Comparison of ENCODE assay signal across 8 mouse cellular contexts in the genomic region with DNA sequence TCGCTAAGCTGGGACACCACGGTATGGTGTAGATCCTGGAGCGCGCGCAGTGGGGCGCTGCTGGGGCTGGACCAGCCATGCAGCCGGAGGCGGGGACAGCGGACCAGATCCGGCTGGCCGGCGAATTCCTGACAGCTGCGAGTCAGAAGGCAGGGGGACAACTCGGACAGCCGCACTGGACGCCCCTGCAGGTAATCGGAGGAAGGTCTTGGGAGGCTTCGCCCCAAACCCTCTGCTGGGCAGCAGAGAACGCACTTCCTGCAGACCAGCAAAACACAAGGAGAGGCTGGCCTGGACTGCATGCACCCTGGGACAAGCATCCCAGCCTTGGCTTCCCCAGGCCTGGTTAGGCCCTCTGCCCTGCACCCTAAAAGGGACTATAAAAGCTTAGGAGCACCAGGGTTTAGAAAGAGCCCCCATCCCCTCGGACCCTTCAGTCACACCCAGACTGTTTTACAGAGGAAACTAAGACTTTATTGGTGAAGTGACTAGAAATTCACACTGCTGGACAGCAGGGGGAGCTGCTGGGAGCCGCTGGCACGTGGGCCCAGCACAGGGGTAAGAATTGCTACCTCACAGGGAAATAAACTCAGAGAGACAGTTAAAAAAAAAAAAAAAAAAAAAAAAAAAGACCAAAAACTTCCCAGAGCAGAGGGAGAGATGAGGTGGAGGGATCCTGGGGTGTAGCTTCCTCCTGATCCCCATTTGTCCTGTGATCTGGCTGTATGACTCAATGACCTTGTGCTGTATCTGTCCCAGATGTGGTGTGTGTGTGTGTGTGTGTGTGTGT. TPM values are rescaled to one million over a fixed set of nuclear protein-coding genes. Genes with fewer than 3 reads are reported as not detected.
A peak's percentile ranks its signal among the peaks of the same experiment; 100 is the strongest.
DNase-seq lines count a peak whose midpoint lies in the region; ATAC-seq and TF ChIP-seq lines count a peak whose summit lies in the region.

TSS of gene Cracr2a (plus strand) at position 108 of the 790 bp plus-strand sequence.

- TF ChIP-seq POLR2A in small intestine, adult 2 months (IDR thresholded peaks at IDR 0.05; ENCODE audit: low read depth, low read length), result peak; percentile 24; the same call in 1 of the 2 replicates

- H3K27me3 ChIP-seq in embryonic facial prominence, embryonic 12.5 days, result no peaks in the 10 kb centered on the region
- no peaks in the 10 kb centered on the region for H3K27me3 ChIP-seq in intestine, postnatal 0 days (replicated peaks; ENCODE audit: control insufficient read depth, insufficient read depth, low read length)
- no peaks in the 10 kb centered on the region for H3K27me3 ChIP-seq in limb, embryonic 11.5 days (ENCODE audit: control insufficient read depth, insufficient read depth, low read length)
- H3K27me3 ChIP-seq in midbrain, embryonic 12.5 days, result peaks cover 4% of the 10 kb centered on the region
- H3K27me3 ChIP-seq in small intestine, adult 2 months (ENCODE audit: control insufficient read depth, insufficient read depth, low read length), result no peaks in the 10 kb centered on the region

- peaks cover 11% of the 10 kb centered on the region; the same call in 1 of the 2 replicates for H3K4me1 ChIP-seq in embryonic facial prominence, embryonic 12.5 days
- H3K4me1 ChIP-seq in intestine, postnatal 0 days (replicated peaks; ENCODE audit: control insufficient read depth, insufficient read depth, low read length), result no peaks in the 10 kb centered on the region
- 0 out of 2 replicates have a peak, but pooled peaks cover 2% of the 10 kb centered on the region for H3K4me1 ChIP-seq in limb, embryonic 11.5 days (ENCODE audit: control insufficient read depth, insufficient read depth, low read length)
- peaks cover 7% of the 10 kb centered on the region; the same call in 1 of the 2 replicates for H3K4me1 ChIP-seq in midbrain, embryonic 12.5 days
- H3K4me1 ChIP-seq in small intestine, adult 2 months (ENCODE audit: control insufficient read depth, insufficient read depth, insufficient read length, low read length), result peaks cover 13% of the 10 kb centered on the region

- H3K9ac ChIP-seq in embryonic facial prominence, embryonic 12.5 days, result peak within 1 kb of the TSS; percentile 60
- H3K9ac ChIP-seq in intestine, postnatal 0 days (ENCODE audit: low read depth, low read length), result peak within 1 kb of the TSS; percentile 45
- H3K9ac ChIP-seq in limb, embryonic 11.5 days (ENCODE audit: low read length), result peak within 1 kb of the TSS; percentile 38
- peak within 1 kb of the TSS; percentile 47 for H3K9ac ChIP-seq in midbrain, embryonic 12.5 days (replicated peaks)

- H3K4me2 ChIP-seq in embryonic facial prominence, embryonic 12.5 days (replicated peaks), result peak within 1 kb of the TSS; percentile 85
- H3K4me2 ChIP-seq in intestine, postnatal 0 days (replicated peaks; ENCODE audit: low read depth), result peak within 1 kb of the TSS; percentile 96
- peak within 1 kb of the TSS; percentile 75 for H3K4me2 ChIP-seq in limb, embryonic 11.5 days (ENCODE audit: low read depth, severe bottlenecking)
- peak within 1 kb of the TSS; percentile 84 for H3K4me2 ChIP-seq in midbrain, embryonic 12.5 days (replicated peaks)

- under 1% methylated on average over 22 of the region's 22 CpGs for WGBS in embryonic facial prominence, embryonic 12.5 days
- 1% methylated on average over 22 of the region's 22 CpGs for WGBS in intestine, postnatal 0 days
- WGBS in limb, embryonic 11.5 days, result 1% methylated on average over 22 of the region's 22 CpGs
- WGBS in midbrain, embryonic 12.5 days, result 1% methylated on average over 22 of the region's 22 CpGs
- WGBS in small intestine, adult 2 months, result under 1% methylated on average over 22 of the region's 22 CpGs

- peak; percentile 85 for ATAC-seq in embryonic facial prominence, embryonic 12.5 days (ENCODE audit: insufficient number of reproducible peaks, insufficient read depth, low FRiP score, low TSS enrichment)
- peak; percentile 94 for ATAC-seq in intestine, postnatal 0 days
- peak; percentile 79 for ATAC-seq in limb, embryonic 11.5 days (ENCODE audit: insufficient number of reproducible peaks, low FRiP score, low TSS enrichment, low read depth)
- peak; percentile 90 for ATAC-seq in midbrain, embryonic 12.5 days (ENCODE audit: low FRiP score, low read depth)

- TF ChIP-seq CTCF in intestine, postnatal 0 days (IDR thresholded peaks at IDR 0.05; ENCODE audit: low read depth), result peak; percentile 80
- TF ChIP-seq CTCF in small intestine, adult 2 months (IDR thresholded peaks at IDR 0.05; ENCODE audit: extremely low read depth, insufficient read length, insufficient replicate concordance, low read depth, low read length), result peak; percentile 88; the same call in 1 of the 2 replicates

- no peaks in the 10 kb centered on the region for H3K9me3 ChIP-seq in embryonic facial prominence, embryonic 12.5 days
- no peaks in the 10 kb centered on the region for H3K9me3 ChIP-seq in intestine, postnatal 0 days (ENCODE audit: control insufficient read depth)
- no peaks in the 10 kb centered on the region for H3K9me3 ChIP-seq in limb, embryonic 11.5 days (ENCODE audit: control insufficient read depth, low read length)
- H3K9me3 ChIP-seq in midbrain, embryonic 12.5 days, result no peaks in the 10 kb centered on the region

- peak within 1 kb of the TSS; percentile 49 for H3K4me3 ChIP-seq in embryonic facial prominence, embryonic 12.5 days
- peak within 1 kb of the TSS; percentile 54 for H3K4me3 ChIP-seq in intestine, postnatal 0 days (ENCODE audit: low read depth, low read length)
- peak within 1 kb of the TSS; percentile 40 for H3K4me3 ChIP-seq in limb, embryonic 11.5 days (ENCODE audit: low read depth, low read length)
- peak within 1 kb of the TSS; percentile 52 for H3K4me3 ChIP-seq in midbrain, embryonic 12.5 days
- peak within 1 kb of the TSS; percentile 69 for H3K4me3 ChIP-seq in small intestine, adult 2 months (ENCODE audit: low read depth, low read length)

- peak; percentile 86 for DNase-seq in 3134 (ENCODE audit: extremely low read depth, insufficient read length, low spot score)
- DNase-seq in adrenal gland, postnatal 25 days, result peak; percentile 83
- DNase-seq in heart, adult 11 months, result peak; percentile 99
- peak; percentile 87 for DNase-seq in limb, embryonic 11.5 days (ENCODE audit: low spot score)

- peak within 1 kb of the TSS; percentile 63; the same call in 1 of the 2 replicates for H3K27ac ChIP-seq in embryonic facial prominence, embryonic 12.5 days
- no peak within 1 kb of the TSS; the same call in 1 of the 2 replicates for H3K27ac ChIP-seq in intestine, postnatal 0 days (ENCODE audit: low read depth, low read length)
- peak within 1 kb of the TSS; percentile 65 for H3K27ac ChIP-seq in limb, embryonic 11.5 days (replicated peaks; ENCODE audit: low read depth, low read length)
- H3K27ac ChIP-seq in midbrain, embryonic 12.5 days (replicated peaks), result no peak within 1 kb of the TSS
- H3K27ac ChIP-seq in small intestine, adult 2 months (ENCODE audit: insufficient read depth, low read depth, low read length), result 0 out of 2 replicates have a peak within 1 kb of the TSS, but pooled peaks have one; percentile 3

- H3K36me3 ChIP-seq in embryonic facial prominence, embryonic 12.5 days, result no peaks in the 10 kb centered on the region
- H3K36me3 ChIP-seq in intestine, postnatal 0 days (ENCODE audit: control insufficient read depth, insufficient read depth), result no peaks in the 10 kb centered on the region
- H3K36me3 ChIP-seq in limb, embryonic 11.5 days (ENCODE audit: control insufficient read depth, insufficient read depth, low read length), result no peaks in the 10 kb centered on the region
- no peaks in the 10 kb centered on the region for H3K36me3 ChIP-seq in midbrain, embryonic 12.5 days
- no peaks in the 10 kb centered on the region for H3K36me3 ChIP-seq in small intestine, adult 2 months (ENCODE audit: control insufficient read depth, insufficient read depth, low read length)

RNA-seq across cellular contexts. Expression of gene Cracr2a, which starts in this region (rescaled TPM):
- total RNA-seq in adrenal gland, postnatal 25 days (2021), result 2.9 and 3.6 TPM in 2 replicates
- polyA plus RNA-seq in embryonic facial prominence, embryonic 12.5 days (2016; fragmentation: Nextera tagmentation; extraction: Ambion mirVana), result 2.0 TPM in 2 replicates
- polyA plus RNA-seq in intestine, postnatal 0 days (2015; fragmentation: Nextera tagmentation; extraction: Ambion mirVana), result 1.1 and 1.3 TPM in 2 replicates
- polyA plus RNA-seq in limb, embryonic 11.5 days (2014; fragmentation: Nextera tagmentation; extraction: Ambion mirVana), result 1.2 and 1.4 TPM in 2 replicates
- 0.82 and 1.1 TPM in 2 replicates for polyA plus RNA-seq in midbrain, embryonic 12.5 days (2016; fragmentation: Nextera tagmentation; extraction: Ambion mirVana)
- polyA plus RNA-seq in small intestine, adult 2 months (2012; rRNA removed), result 1.8 and 7.0 TPM in 2 replicates

Comparison
In these comparisons a context has a peak if more than half of its experiments do, and no peak if none do; other contexts are left out.
1. H3K27ac ChIP-seq: peak in embryonic facial prominence, embryonic 12.5 days (single experiment), limb, embryonic 11.5 days (single experiment) and small intestine, adult 2 months (single experiment); none in intestine, postnatal 0 days (single experiment) and midbrain, embryonic 12.5 days (single experiment).
2. Peak in every context shown above with its lines, with median percentiles within 50 percentile points of each other: DNase-seq, ATAC-seq, H3K4me2 ChIP-seq, H3K4me3 ChIP-seq and H3K9ac ChIP-seq.